Mouse (Mus musculus) liver, embryonic 14.5 days (tissue): ENCODE results near the gene Bola1.

Experiments used
- CTCF ChIP-seq: IDR thresholded peaks from 2 replicates; pipeline ENCODE4 v1.5.1; 2016; ENCODE audit warnings: antibody characterized with exemption, low read depth, control low read depth
- EP300 ChIP-seq: IDR thresholded peaks from 2 replicates; pipeline ENCODE4 v1.6.1; 2016; ENCODE audit warnings: antibody characterized with exemption, low read depth

GRCm38 (mm10) chr3:96260220-96260619 is 40.7 kb upstream of the Bola1 start:
- TF ChIP-seq CTCF (no peak), EP300 (no peak)
